Mouse (Mus musculus): ENCODE results near the gene Arfgef3. TPM values are rescaled to one million over a fixed set of nuclear protein-coding genes. Genes with fewer than 3 reads are reported as not detected.

The Arfgef3 gene
- total RNA-seq, 1 experiment: 3.6 TPM

DNA sequence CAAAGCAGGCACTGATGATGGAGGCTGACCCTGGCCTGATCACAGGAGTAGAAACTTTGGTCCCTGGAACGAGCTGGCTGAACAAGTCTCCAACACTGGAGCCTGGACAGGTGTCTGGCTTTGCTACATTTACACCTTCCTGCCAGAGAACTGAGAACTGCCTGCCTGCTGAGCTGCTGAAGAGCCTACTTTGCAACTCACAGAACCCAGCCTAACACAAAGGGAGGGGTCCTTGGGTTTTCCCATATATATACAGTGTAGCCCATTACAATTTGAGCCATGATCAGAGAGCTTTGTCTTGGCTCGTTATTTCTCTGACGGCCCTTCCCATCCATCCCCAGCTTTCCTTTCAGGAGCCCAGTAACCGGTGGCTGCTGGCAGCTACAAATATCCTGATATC is 6.3 kb upstream of the Arfgef3 start:
- no peaks in the 10 kb centered on the region for H3K9me3 ChIP-seq (ENCODE audit: control insufficient read depth, insufficient read depth, low read depth, low read length)
- no peak overlapping the region for H3K4me3 ChIP-seq (ENCODE audit: insufficient read depth in 1 of 2, low read depth in 1 of 2, low read length in 2 of 2, poor library complexity in 1 of 2, severe bottlenecking in 1 of 2)
- peaks cover 0 to 5% of the 10 kb centered on the region in 2 experiments; a peak in 2 of 4 replicates for H3K4me1 ChIP-seq (ENCODE audit: control insufficient read depth in 2 of 2, insufficient read depth in 2 of 2, low read length in 2 of 2, poor library complexity in 1 of 2)
- H3K27ac ChIP-seq (ENCODE audit: insufficient read depth, low read depth, low read length, poor library complexity, severe bottlenecking): no peak overlapping the region
- in situ Hi-C loops (cut with MboI; ENCODE audit: low sequenced_read_pairs in 2 of 2, unreplicated experiment in 2 of 2): loop anchor here in 1 of 2 experiments (25.0 kb wide), 1 partner anchor 162 kb away; no protein-coding TSS in a partner anchor
- H3K9ac ChIP-seq (ENCODE audit: insufficient read depth, low read depth, low read length, poor library complexity, severe bottlenecking): no peak overlapping the region
- no peaks in the 10 kb centered on the region for H3K36me3 ChIP-seq (ENCODE audit: control insufficient read depth, insufficient read depth, low read length, poor library complexity, severe bottlenecking)
- peak; percentile 37 for DNase-seq (ENCODE audit: low read depth, low spot score)
- TF ChIP-seq CHD2 (IDR thresholded peaks at IDR 0.05; ENCODE audit: low read depth, low read length) (no peak), ZC3H11A (IDR thresholded peaks at IDR 0.05; ENCODE audit: borderline replicate concordance, low read depth, low read length) (no peak), MAFK (IDR thresholded peaks at IDR 0.05; ENCODE audit: insufficient read depth, low read depth, low read length) (no peak), HCFC1 (IDR thresholded peaks at IDR 0.05; ENCODE audit: borderline replicate concordance, insufficient read depth, low read length) (no peak), ZNF384 (IDR thresholded peaks at IDR 0.05; ENCODE audit: low read depth, low read length) (no peak)

GRCm38 (mm10) chr10:18742086-18742485 is 1.7 kb downstream of the Arfgef3 start:
- no peaks in the 10 kb centered on the region for H3K9me3 ChIP-seq (ENCODE audit: control insufficient read depth, insufficient read depth, low read depth, low read length)
- no peak overlapping the region for H3K4me3 ChIP-seq (ENCODE audit: insufficient read depth in 1 of 2, low read depth in 1 of 2, low read length in 2 of 2, poor library complexity in 1 of 2, severe bottlenecking in 1 of 2)
- no peak for DNase-seq (ENCODE audit: low read depth, low spot score)
- in situ Hi-C loops (cut with MboI; ENCODE audit: low sequenced_read_pairs in 2 of 2, unreplicated experiment in 2 of 2): no loop called here
- no peaks in the 10 kb centered on the region for H3K4me1 ChIP-seq (ENCODE audit: control insufficient read depth in 2 of 2, insufficient read depth in 2 of 2, low read length in 2 of 2, poor library complexity in 1 of 2)
- TF ChIP-seq HCFC1 (IDR thresholded peaks at IDR 0.05; ENCODE audit: borderline replicate concordance, insufficient read depth, low read length): no peak
- no peak for TF ChIP-seq MAFK (IDR thresholded peaks at IDR 0.05; ENCODE audit: insufficient read depth, low read depth, low read length)
- no peak for TF ChIP-seq CHD2 (IDR thresholded peaks at IDR 0.05; ENCODE audit: low read depth, low read length)
- TF ChIP-seq ZNF384 (IDR thresholded peaks at IDR 0.05; ENCODE audit: low read depth, low read length): no peak
- TF ChIP-seq ZC3H11A (IDR thresholded peaks at IDR 0.05; ENCODE audit: borderline replicate concordance, low read depth, low read length): no peak
- no peaks in the 10 kb centered on the region for H3K36me3 ChIP-seq (ENCODE audit: control insufficient read depth, insufficient read depth, low read length, poor library complexity, severe bottlenecking)
- no peak overlapping the region for H3K27ac ChIP-seq (ENCODE audit: insufficient read depth, low read depth, low read length, poor library complexity, severe bottlenecking)
- no peak overlapping the region for H3K9ac ChIP-seq (ENCODE audit: insufficient read depth, low read depth, low read length, poor library complexity, severe bottlenecking)

- in situ Hi-C loops (cut with MboI; ENCODE audit: low sequenced_read_pairs in 2 of 2, unreplicated experiment in 2 of 2): no loop called here
- Histone ChIP-seq H3K9ac (ENCODE audit: insufficient read depth, low read depth, low read length, poor library complexity, severe bottlenecking) (no peak overlapping the region), H3K4me1 (ENCODE audit: control insufficient read depth in 2 of 2, insufficient read depth in 2 of 2, low read length in 2 of 2, poor library complexity in 1 of 2) (no peaks in the 10 kb centered on the region), H3K4me3 (ENCODE audit: insufficient read depth in 1 of 2, low read depth in 1 of 2, low read length in 2 of 2, poor library complexity in 1 of 2, severe bottlenecking in 1 of 2) (no peak overlapping the region), H3K9me3 (ENCODE audit: control insufficient read depth, insufficient read depth, low read depth, low read length) (no peaks in the 10 kb centered on the region), H3K36me3 (ENCODE audit: control insufficient read depth, insufficient read depth, low read length, poor library complexity, severe bottlenecking) (no peaks in the 10 kb centered on the region), H3K27ac (ENCODE audit: insufficient read depth, low read depth, low read length, poor library complexity, severe bottlenecking) (no peak overlapping the region)
- TF ChIP-seq ZNF384 (IDR thresholded peaks at IDR 0.05; ENCODE audit: low read depth, low read length) (no peak), HCFC1 (IDR thresholded peaks at IDR 0.05; ENCODE audit: borderline replicate concordance, insufficient read depth, low read length) (no peak), ZC3H11A (IDR thresholded peaks at IDR 0.05; ENCODE audit: borderline replicate concordance, low read depth, low read length) (no peak), CHD2 (IDR thresholded peaks at IDR 0.05; ENCODE audit: low read depth, low read length) (no peak), MAFK (IDR thresholded peaks at IDR 0.05; ENCODE audit: insufficient read depth, low read depth, low read length) (no peak)
- DNase-seq (ENCODE audit: low read depth, low spot score): no peak
Observed at GRCm38 (mm10) chr10:18741024-18741423, 2.7 kb downstream of the Arfgef3 start.

- in situ Hi-C loops (cut with MboI; ENCODE audit: low sequenced_read_pairs in 2 of 2, unreplicated experiment in 2 of 2): no loop called here
- no peaks in the 10 kb centered on the region for H3K4me1 ChIP-seq (ENCODE audit: control insufficient read depth in 2 of 2, insufficient read depth in 2 of 2, low read length in 2 of 2, poor library complexity in 1 of 2)
Observed at GRCm38 (mm10) chr10:18728548-18728947, 15.2 kb downstream of the Arfgef3 start.

GRCm38 (mm10) chr10:18711436-18711835 is 32.3 kb downstream of the Arfgef3 start:
- TF ChIP-seq CHD2 (IDR thresholded peaks at IDR 0.05; ENCODE audit: low read depth, low read length) (no peak), ZC3H11A (IDR thresholded peaks at IDR 0.05; ENCODE audit: borderline replicate concordance, low read depth, low read length) (no peak), MAFK (IDR thresholded peaks at IDR 0.05; ENCODE audit: insufficient read depth, low read depth, low read length) (no peak), ZNF384 (IDR thresholded peaks at IDR 0.05; ENCODE audit: low read depth, low read length) (no peak), HCFC1 (IDR thresholded peaks at IDR 0.05; ENCODE audit: borderline replicate concordance, insufficient read depth, low read length) (no peak)
- Histone ChIP-seq H3K27ac (ENCODE audit: insufficient read depth, low read depth, low read length, poor library complexity, severe bottlenecking) (no peak overlapping the region), H3K9ac (ENCODE audit: insufficient read depth, low read depth, low read length, poor library complexity, severe bottlenecking) (no peak overlapping the region), H3K36me3 (ENCODE audit: control insufficient read depth, insufficient read depth, low read length, poor library complexity, severe bottlenecking) (no peaks in the 10 kb centered on the region), H3K4me3 (ENCODE audit: insufficient read depth in 1 of 2, low read depth in 1 of 2, low read length in 2 of 2, poor library complexity in 1 of 2, severe bottlenecking in 1 of 2) (no peak overlapping the region), H3K9me3 (ENCODE audit: control insufficient read depth, insufficient read depth, low read depth, low read length) (no peaks in the 10 kb centered on the region), H3K4me1 (ENCODE audit: control insufficient read depth in 2 of 2, insufficient read depth in 2 of 2, low read length in 2 of 2, poor library complexity in 1 of 2) (no peaks in the 10 kb centered on the region)
- in situ Hi-C loops (cut with MboI; ENCODE audit: low sequenced_read_pairs in 2 of 2, unreplicated experiment in 2 of 2): no loop called here
- DNase-seq (ENCODE audit: low read depth, low spot score): no peak

More at GRCm38 (mm10) chr10:18728548-18728947, 15.2 kb downstream of the Arfgef3 start:
- DNase-seq (ENCODE audit: low read depth, low spot score): no peak
- no peak overlapping the region for H3K9ac ChIP-seq (ENCODE audit: insufficient read depth, low read depth, low read length, poor library complexity, severe bottlenecking)
- no peaks in the 10 kb centered on the region for H3K9me3 ChIP-seq (ENCODE audit: control insufficient read depth, insufficient read depth, low read depth, low read length)
- no peak for TF ChIP-seq ZNF384 (IDR thresholded peaks at IDR 0.05; ENCODE audit: low read depth, low read length)
- TF ChIP-seq MAFK (IDR thresholded peaks at IDR 0.05; ENCODE audit: insufficient read depth, low read depth, low read length): no peak
- no peak for TF ChIP-seq CHD2 (IDR thresholded peaks at IDR 0.05; ENCODE audit: low read depth, low read length)
- no peak for TF ChIP-seq HCFC1 (IDR thresholded peaks at IDR 0.05; ENCODE audit: borderline replicate concordance, insufficient read depth, low read length)
- TF ChIP-seq ZC3H11A (IDR thresholded peaks at IDR 0.05; ENCODE audit: borderline replicate concordance, low read depth, low read length): no peak
- no peaks in the 10 kb centered on the region for H3K36me3 ChIP-seq (ENCODE audit: control insufficient read depth, insufficient read depth, low read length, poor library complexity, severe bottlenecking)
- no peak overlapping the region for H3K27ac ChIP-seq (ENCODE audit: insufficient read depth, low read depth, low read length, poor library complexity, severe bottlenecking)
- H3K4me3 ChIP-seq (ENCODE audit: insufficient read depth in 1 of 2, low read depth in 1 of 2, low read length in 2 of 2, poor library complexity in 1 of 2, severe bottlenecking in 1 of 2): no peak overlapping the region
